Mouse (Mus musculus) liver, embryonic 14.5 days (tissue): ENCODE results near the gene Gm10974. TPM values are rescaled to one million over a fixed set of nuclear protein-coding genes. Genes with fewer than 3 reads are reported as not detected.

ENCODE experiments used
- ATAC-seq: fragments of 200-750 bp; cut with Nextera tagmentation; 2 replicates; pipeline ENCODE4 v1.8.0; 2017; ENCODE audit warnings: moderate number of reproducible peaks, mild to moderate bottlenecking, moderate library complexity; ENCODE audit not compliant: insufficient read depth
- DNase-seq, 3 experiments: peaks; one replicate each; pipeline ENCODE4 v3.0.0-alpha.2; 2012 to 2013; ENCODE audit warnings: low read depth in 3 of 3, low spot score in 3 of 3
- H3K27ac ChIP-seq: fragments of 300-500 bp; sonication (generic); 2 replicates; pipeline ENCODE4 v1.5.1; 2014; ENCODE audit warnings: moderate library complexity, mild to moderate bottlenecking, control low read depth, inconsistent platforms
- H3K27me3 ChIP-seq: fragments of 300-500 bp; sonication (generic); 2 replicates; pipeline ENCODE4 v1.6.1; 2014; ENCODE audit warnings: mild to moderate bottlenecking, low read length, moderate library complexity; ENCODE audit not compliant: control insufficient read depth, insufficient read depth
- H3K36me3 ChIP-seq: fragments of 300-500 bp; sonication (generic); replicated peaks from 2 replicates; pipeline ENCODE4 v1.6.1; 2014; ENCODE audit warnings: low read depth; ENCODE audit not compliant: control insufficient read depth, insufficient read depth
- H3K4me1 ChIP-seq, 2 experiments: fragments of 200-500 bp in 1 of 2; fragments of 300-500 bp in 1 of 2; sonication (generic) in 1 of 2; replicated peaks; 2 replicates each; pipeline ENCODE4 v1.6.1; 2012 to 2014; ENCODE audit warnings: antibody characterized with exemption in 1 of 2, inconsistent platforms in 1 of 2, low read length in 1 of 2; ENCODE audit not compliant: control insufficient read depth in 2 of 2, insufficient read depth in 2 of 2
- H3K4me2 ChIP-seq: fragments of 300-500 bp; sonication (generic); 2 replicates; pipeline ENCODE4 v1.6.1; 2014; ENCODE audit warnings: low read depth, mild to moderate bottlenecking, control low read depth, moderate library complexity
- H3K4me3 ChIP-seq, 2 experiments: fragments of 200-500 bp in 1 of 2; fragments of 300-500 bp in 1 of 2; sonication (generic) in 1 of 2; 2 replicates each; pipeline ENCODE4 v1.5.1; 2012 to 2014; ENCODE audit warnings: low read depth in 2 of 2, low read length in 2 of 2, mild to moderate bottlenecking in 2 of 2, control low read depth in 1 of 2, inconsistent platforms in 1 of 2, moderate library complexity in 1 of 2; ENCODE audit not compliant: insufficient read depth in 1 of 2
- H3K9ac ChIP-seq: fragments of 300-500 bp; sonication (generic); replicated peaks from 2 replicates; pipeline ENCODE4 v1.6.1; 2014; ENCODE audit warnings: mild to moderate bottlenecking, control low read depth, moderate library complexity
- H3K9me3 ChIP-seq: fragments of 300-500 bp; sonication (generic); 2 replicates; pipeline ENCODE4 v1.6.1; 2016; ENCODE audit warnings: low read length, mixed read lengths; ENCODE audit not compliant: control insufficient read depth
- CTCF ChIP-seq: IDR thresholded peaks from 2 replicates; pipeline ENCODE4 v1.5.1; 2016; ENCODE audit warnings: antibody characterized with exemption, low read depth, control low read depth
- EP300 ChIP-seq: IDR thresholded peaks from 2 replicates; pipeline ENCODE4 v1.6.1; 2016; ENCODE audit warnings: antibody characterized with exemption, low read depth
- WGBS: fragments of 180-500 bp; shearing (Covaris S2); extraction: QIAGEN DNeasy Blood & Tissue Kit; methylation state at CpG from one replicate; pipeline ENCODE4 v1.1.7; 2014; ENCODE audit not compliant: insufficient replicate concordance; 5-methylcytosine and 5-hydroxymethylcytosine counted together
- polyA plus RNA-seq, 2 experiments: library from polyadenylated mRNA; depleted of rRNA in 1 of 2; stranded (reverse) in 1 of 2; unstranded in 1 of 2; fragments of >200 nt; fragmentation: Nextera tagmentation in 1 of 2; extraction: Ambion mirVana in 1 of 2; gene quantifications; 2 replicates each; pipeline versions ENCODE4 v1.2.1 to v1.2.3; 2012 to 2014

Gene Gm10974
- polyA plus RNA-seq, 2 experiments = not detected

- WGBS = 64% methylated on average over 10 of the region's 10 CpGs
- H3K9me3 ChIP-seq = no peaks in the 10 kb centered on the region
- H3K36me3 ChIP-seq = no peaks in the 10 kb centered on the region
- no peak for ATAC-seq
- H3K9ac ChIP-seq = no peak overlapping the region
- peaks cover 0 to 1% of the 10 kb centered on the region in 2 experiments; a peak in 1 of 4 replicates for H3K4me1 ChIP-seq
- no peak for DNase-seq
- H3K4me3 ChIP-seq = no peak overlapping the region
- H3K4me2 ChIP-seq = no peak overlapping the region
- no peaks in the 10 kb centered on the region for H3K27me3 ChIP-seq
- TF ChIP-seq EP300 = no peak
- TF ChIP-seq CTCF = no peak
- no peak overlapping the region for H3K27ac ChIP-seq
These were observed 10.9 kb downstream of the Gm10974 start for GRCm38 (mm10) chr7:66376560-66376959.

GRCm38 (mm10) chr7:66384213-66384612, 18.5 kb downstream of the Gm10974 start:
- Histone ChIP-seq H3K4me1 (peaks cover 0 to 15% of the 10 kb centered on the region in 2 experiments; a peak in 1 of 4 replicates), H3K36me3 (no peaks in the 10 kb centered on the region), H3K4me2 (no peak overlapping the region), H3K27ac (no peak overlapping the region), H3K4me3 (no peak overlapping the region), H3K27me3 (no peaks in the 10 kb centered on the region; the same call in 1 of the 2 replicates), H3K9ac (no peak overlapping the region), H3K9me3 (no peaks in the 10 kb centered on the region)
- ATAC-seq = no peak
- TF ChIP-seq EP300 = no peak
- no peak for TF ChIP-seq CTCF
- WGBS = 49% methylated on average over 5 of the region's 5 CpGs
- DNase-seq = no peak

DNA sequence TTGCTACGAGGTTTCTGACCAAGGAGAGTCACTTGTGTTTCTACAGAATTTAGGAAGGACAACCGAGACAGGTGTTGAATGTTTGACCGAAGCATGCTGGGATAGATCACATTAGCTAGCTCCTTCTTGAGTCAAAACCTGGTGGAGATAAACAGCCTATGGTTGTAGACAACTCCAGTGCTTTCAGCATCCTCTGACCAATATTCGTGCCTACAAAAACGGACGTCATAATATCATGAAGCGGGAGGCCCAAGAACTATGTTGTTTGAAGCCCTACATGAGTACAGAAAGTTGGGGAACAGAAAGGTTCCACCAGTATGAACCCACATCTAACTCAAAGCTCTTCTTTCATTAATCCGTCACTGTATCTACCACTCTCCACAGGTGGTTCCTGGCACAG, 19.2 kb downstream of the Gm10974 start:
- Histone ChIP-seq H3K9me3 (no peaks in the 10 kb centered on the region), H3K9ac (no peak overlapping the region), H3K27ac (no peak overlapping the region), H3K4me1 (peaks cover 0 to 15% of the 10 kb centered on the region in 2 experiments; a peak in 1 of 4 replicates), H3K4me3 (no peak overlapping the region), H3K4me2 (no peak overlapping the region), H3K27me3 (no peaks in the 10 kb centered on the region; the same call in 1 of the 2 replicates), H3K36me3 (no peaks in the 10 kb centered on the region)
- TF ChIP-seq EP300 (no peak), CTCF (no peak)
- ATAC-seq = no peak
- no peak for DNase-seq
- 71% methylated on average over 8 of the region's 8 CpGs for WGBS

- no peak overlapping the region for H3K9ac ChIP-seq
- peaks cover 0 to 15% of the 10 kb centered on the region in 2 experiments; a peak in 1 of 4 replicates for H3K4me1 ChIP-seq
- 80% methylated on average over 12 of the region's 12 CpGs for WGBS
- DNase-seq = no peak
- no peak for TF ChIP-seq CTCF
- no peaks in the 10 kb centered on the region; the same call in 1 of the 2 replicates for H3K27me3 ChIP-seq
- H3K4me2 ChIP-seq = no peak overlapping the region
- H3K36me3 ChIP-seq = no peaks in the 10 kb centered on the region
- ATAC-seq = no peak
- H3K27ac ChIP-seq = no peak overlapping the region
- no peaks in the 10 kb centered on the region for H3K9me3 ChIP-seq
- H3K4me3 ChIP-seq = no peak overlapping the region
These were observed 20.1 kb downstream of the Gm10974 start for GRCm38 (mm10) chr7:66385826-66386225.

- H3K27me3 ChIP-seq = no peaks in the 10 kb centered on the region; the same call in 1 of the 2 replicates
- H3K9me3 ChIP-seq = no peaks in the 10 kb centered on the region
- WGBS = 83% methylated on average over 6 of the region's 6 CpGs
- H3K9ac ChIP-seq = no peak overlapping the region
- DNase-seq (no peak), ATAC-seq (no peak)
- no peaks in the 10 kb centered on the region for H3K36me3 ChIP-seq
- H3K27ac ChIP-seq = no peak overlapping the region
- peaks cover 0 to 15% of the 10 kb centered on the region in 2 experiments; a peak in 1 of 4 replicates for H3K4me1 ChIP-seq
- TF ChIP-seq CTCF (no peak), EP300 (no peak)
- H3K4me3 ChIP-seq = no peak overlapping the region
- H3K4me2 ChIP-seq = no peak overlapping the region
These were observed 20.7 kb downstream of the Gm10974 start for GRCm38 (mm10) chr7:66386411-66386810.
